21 mouse cellular contexts compared by ENCODE assay signal in genomic region chr3:87087146-87087545, GRCm38 (mm10).
DNase-seq lines count a peak whose midpoint lies in the region; ATAC-seq and TF ChIP-seq lines count a peak whose summit lies in the region.
"Had no signal": no experiment of that assay in that cellular context is flagged by ENCODE, and none has a peak within 500 bp of the region (broad histone marks: within the 10 kb centered on the region; RNA-seq: fewer than 3 reads in every experiment).

No protein-coding gene starts in this region.

- peaks cover 21% of the 10 kb centered on the region for H3K36me3 ChIP-seq in hindbrain, postnatal 0 days (ENCODE audit: insufficient read depth, low read length)
- peaks cover 86% of the 10 kb centered on the region for H3K36me3 ChIP-seq in hindbrain, embryonic 10.5 days
- H3K36me3 ChIP-seq in embryonic facial prominence, embryonic 15.5 days, result peaks cover 68% of the 10 kb centered on the region
- H3K36me3 ChIP-seq: G1E; liver, embryonic 12.5 days had no signal

- ATAC-seq in hindbrain, postnatal 0 days, result no peak
- ATAC-seq in embryonic facial prominence, embryonic 15.5 days (ENCODE audit: insufficient number of reproducible peaks, low FRiP score, low TSS enrichment, low read depth), result peak; percentile 22; the same call in 1 of the 2 replicates
- ATAC-seq: forebrain, embryonic 15.5 days; liver, embryonic 12.5 days; midbrain, embryonic 15.5 days had no signal

- TF ChIP-seq CTCF in hindbrain, postnatal 0 days (IDR thresholded peaks at IDR 0.05; ENCODE audit: low read depth), result no peak

- no peaks in the 10 kb centered on the region for H3K9me3 ChIP-seq in hindbrain, postnatal 0 days (ENCODE audit: low read length)
- H3K9me3 ChIP-seq in hindbrain, embryonic 10.5 days, result no peaks in the 10 kb centered on the region
- H3K9me3 ChIP-seq in embryonic facial prominence, embryonic 15.5 days (replicated peaks), result no peaks in the 10 kb centered on the region
- H3K9me3 ChIP-seq: forebrain, embryonic 15.5 days; G1E; limb, embryonic 10.5 days; liver, embryonic 12.5 days; midbrain, embryonic 15.5 days had no signal

- no peak overlapping the region for H3K9ac ChIP-seq in hindbrain, postnatal 0 days (replicated peaks; ENCODE audit: low read length)
- no peak overlapping the region for H3K9ac ChIP-seq in embryonic facial prominence, embryonic 15.5 days
- H3K9ac ChIP-seq: forebrain, embryonic 15.5 days; liver, embryonic 12.5 days; midbrain, embryonic 15.5 days had no signal

- no peak overlapping the region for H3K4me2 ChIP-seq in hindbrain, postnatal 0 days (ENCODE audit: low read depth, low read length)
- H3K4me2 ChIP-seq in embryonic facial prominence, embryonic 15.5 days (replicated peaks), result no peak overlapping the region
- H3K4me2 ChIP-seq: forebrain, embryonic 15.5 days; liver, embryonic 12.5 days; midbrain, embryonic 15.5 days had no signal

- intact Hi-C loops in heart, postnatal 10 days (cut with DNase I), result no loop called here

- peak; percentile 42 for DNase-seq in hindbrain, postnatal 0 days (ENCODE audit: low spot score)
- DNase-seq in hindbrain, embryonic 10.5 days (ENCODE audit: low spot score), result no peak
- DNase-seq in lung, postnatal 25 days (ENCODE audit: low spot score), result peak; percentile 5
- no peak for DNase-seq in lung, postnatal 36 days
- peak; percentile 26 to 37 for DNase-seq in heart, postnatal 10 days
- no peak for DNase-seq in layer of hippocampus, postnatal 10 days (ENCODE audit: low spot score in 2 of 2)
- DNase-seq: adrenal gland, postnatal 25 days; cerebellum, adult 9-10 months; embryo, embryonic 11 days; layer of hippocampus, postnatal 36 days; retina, postnatal 1 day; thymus, adult 18-20 months had no signal

- WGBS in hindbrain, postnatal 0 days, result 37% methylated on average over 7 of the region's 7 CpGs
- WGBS in hindbrain, embryonic 10.5 days, result 89% methylated on average over 7 of the region's 7 CpGs
- 72% methylated on average over 7 of the region's 7 CpGs for WGBS in embryonic facial prominence, embryonic 15.5 days

- no peak overlapping the region for H3K4me3 ChIP-seq in hindbrain, postnatal 0 days (ENCODE audit: low read length)
- no peak overlapping the region for H3K4me3 ChIP-seq in hindbrain, embryonic 10.5 days
- H3K4me3 ChIP-seq in embryonic facial prominence, embryonic 15.5 days (replicated peaks), result no peak overlapping the region
- H3K4me3 ChIP-seq: erythroblast, embryonic 14.5 days; forebrain, embryonic 15.5 days; limb, embryonic 10.5 days; liver, embryonic 12.5 days; midbrain, embryonic 15.5 days had no signal

- no peaks in the 10 kb centered on the region for H3K4me1 ChIP-seq in hindbrain, postnatal 0 days (ENCODE audit: insufficient read depth, low read length)
- H3K4me1 ChIP-seq in hindbrain, embryonic 10.5 days (replicated peaks), result no peaks in the 10 kb centered on the region
- no peaks in the 10 kb centered on the region for H3K4me1 ChIP-seq in embryonic facial prominence, embryonic 15.5 days
- H3K4me1 ChIP-seq: forebrain, embryonic 15.5 days; limb, embryonic 10.5 days; liver, embryonic 12.5 days; midbrain, embryonic 15.5 days had no signal

- no peak overlapping the region for H3K27ac ChIP-seq in hindbrain, postnatal 0 days
- H3K27ac ChIP-seq in hindbrain, embryonic 10.5 days, result no peak overlapping the region
- no peak overlapping the region for H3K27ac ChIP-seq in embryonic facial prominence, embryonic 15.5 days (replicated peaks)
- H3K27ac ChIP-seq: forebrain, embryonic 15.5 days; kidney, postnatal 0 days; limb, embryonic 10.5 days; liver, embryonic 12.5 days; macrophage; midbrain, embryonic 15.5 days had no signal

- H3K27me3 ChIP-seq in hindbrain, postnatal 0 days (ENCODE audit: insufficient read depth, low read length), result no peaks in the 10 kb centered on the region
- no peaks in the 10 kb centered on the region for H3K27me3 ChIP-seq in hindbrain, embryonic 10.5 days (ENCODE audit: insufficient read depth, poor library complexity, severe bottlenecking)
- H3K27me3 ChIP-seq in embryonic facial prominence, embryonic 15.5 days, result no peaks in the 10 kb centered on the region
- H3K27me3 ChIP-seq: forebrain, embryonic 15.5 days; liver, embryonic 12.5 days; midbrain, embryonic 15.5 days had no signal

Comparison
In these comparisons a context has a peak if more than half of its experiments do, and no peak if none do; other contexts are left out.
1. DNase-seq: peak in hindbrain, postnatal 0 days (single experiment), lung, postnatal 25 days (single experiment) and heart, postnatal 10 days (2 of 2); none in hindbrain, embryonic 10.5 days (single experiment), lung, postnatal 36 days (single experiment) and layer of hippocampus, postnatal 10 days (0 of 2).